Mouse (Mus musculus) adrenal gland, adult (tissue): ENCODE data around the gene Ldah.

Experiments
- DNase-seq, 2 experiments: peaks; one replicate each; pipeline ENCODE4 v3.0.0; 2022 to 2023; ENCODE audit warnings: low spot score in 1 of 2; ENCODE audit not compliant: inconsistent age in 2 of 2

Gene Ldah

DNA sequence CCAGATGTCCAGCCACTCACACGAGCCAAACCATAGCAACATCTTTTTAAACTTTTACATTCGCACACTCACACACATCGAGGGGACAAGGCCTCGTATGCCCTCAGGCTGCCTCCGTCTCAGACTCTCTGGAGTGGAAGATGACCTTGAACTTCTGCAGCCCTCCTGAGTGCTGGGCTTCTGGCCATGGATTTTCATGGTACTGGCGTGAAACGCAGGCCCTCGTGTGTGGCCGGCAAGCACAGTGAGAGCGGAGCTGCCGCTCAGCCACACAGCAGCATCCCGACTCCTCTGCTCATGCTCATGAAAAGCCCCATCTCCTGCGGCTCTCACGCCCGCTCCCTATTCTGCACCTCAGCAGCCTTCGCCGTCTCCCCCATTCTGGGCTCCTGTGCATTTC, 103.1 kb downstream of the Ldah start:
- DNase-seq = peak in 1 of 2 experiments; percentile 55

DNA sequence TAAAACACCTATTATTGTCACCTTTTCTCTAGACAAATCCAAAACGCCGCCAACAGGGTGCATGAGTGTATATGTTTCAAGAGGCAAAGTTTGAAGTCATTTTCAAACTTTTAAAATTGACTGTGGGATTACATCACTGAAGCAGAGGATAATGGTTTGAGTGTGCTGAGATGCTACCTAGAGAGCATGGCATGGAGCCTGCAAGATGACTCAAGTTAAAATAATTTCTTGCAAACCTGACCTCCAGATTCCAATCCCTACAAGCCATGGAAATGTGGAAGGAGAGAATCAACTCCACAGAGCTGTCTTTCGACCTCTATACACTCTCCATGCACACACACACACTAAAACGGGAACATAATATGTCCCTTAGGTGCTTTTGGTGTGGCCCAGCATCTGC, 104.4 kb downstream of the Ldah start:
- DNase-seq = no peak

DNA sequence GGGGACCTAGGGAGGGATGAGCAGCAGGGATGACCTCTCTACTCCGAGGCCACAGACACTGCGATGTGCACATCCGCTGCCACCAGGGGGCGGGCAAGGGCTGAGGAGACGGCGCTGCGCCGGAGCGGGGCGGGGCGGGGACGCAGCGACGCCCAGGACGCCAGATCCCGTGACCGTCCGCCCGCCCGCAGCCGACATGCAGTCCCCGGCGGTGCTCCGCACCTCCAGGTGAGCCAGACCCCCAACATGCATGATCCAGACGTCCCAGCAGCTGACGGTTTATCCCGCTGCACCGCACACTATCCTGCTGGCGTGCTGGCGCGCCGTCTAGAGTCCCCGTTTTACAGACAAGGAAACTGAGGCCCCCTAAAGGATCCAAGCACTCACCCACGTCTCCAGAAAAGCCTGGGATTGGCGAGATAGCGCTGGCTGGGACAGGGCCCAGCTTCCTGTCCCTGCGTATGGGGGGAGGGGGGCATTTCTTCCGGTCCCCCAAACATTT, 105.4 kb downstream of the Ldah start, which contains the start of gene Hs1bp3:
Hs1bp3 (plus strand) TSS at position 163 of the 502 bp plus-strand sequence.
- DNase-seq = peak; percentile 87 to 95

DNA sequence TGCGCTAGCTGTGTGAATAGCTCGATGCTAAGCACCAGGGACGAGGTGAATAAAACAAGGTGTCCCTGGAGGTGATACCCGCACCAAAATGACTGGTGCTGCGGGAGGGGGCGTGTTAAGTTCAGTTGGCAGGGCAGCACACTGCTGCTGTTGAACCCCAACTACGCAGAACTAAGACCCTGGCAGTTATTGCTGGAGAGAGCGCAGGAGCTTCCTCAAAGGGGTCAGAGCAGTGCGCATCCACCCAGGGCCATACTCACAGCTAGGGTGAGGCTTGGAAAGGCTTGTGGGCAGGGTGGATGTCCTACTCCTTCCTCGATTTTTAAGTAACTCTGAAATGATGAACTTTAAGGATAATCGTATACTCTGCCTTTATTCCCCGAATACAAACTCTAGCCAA, 105.9 kb downstream of the Ldah start:
- DNase-seq = no peak

DNA sequence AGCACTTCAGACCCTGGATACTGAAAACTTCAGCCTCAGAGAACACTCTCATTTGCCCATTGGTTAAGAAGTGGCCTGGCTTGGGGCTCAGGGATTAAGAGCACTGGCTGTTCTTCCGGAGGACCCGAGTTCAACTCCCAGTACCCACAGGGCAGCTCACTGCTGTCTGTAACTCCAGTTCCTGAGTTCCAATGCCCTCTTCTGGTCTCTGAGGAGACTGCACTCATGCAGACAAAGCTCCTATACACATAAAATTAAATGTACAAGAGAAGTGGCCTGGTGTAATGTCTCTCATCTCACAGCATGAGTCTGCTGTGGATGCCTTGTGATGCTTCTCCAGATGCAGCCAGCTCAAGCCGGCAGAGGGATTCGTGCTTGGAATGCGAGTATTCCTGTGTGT, 108.6 kb downstream of the Ldah start:
- no peak for DNase-seq

DNA sequence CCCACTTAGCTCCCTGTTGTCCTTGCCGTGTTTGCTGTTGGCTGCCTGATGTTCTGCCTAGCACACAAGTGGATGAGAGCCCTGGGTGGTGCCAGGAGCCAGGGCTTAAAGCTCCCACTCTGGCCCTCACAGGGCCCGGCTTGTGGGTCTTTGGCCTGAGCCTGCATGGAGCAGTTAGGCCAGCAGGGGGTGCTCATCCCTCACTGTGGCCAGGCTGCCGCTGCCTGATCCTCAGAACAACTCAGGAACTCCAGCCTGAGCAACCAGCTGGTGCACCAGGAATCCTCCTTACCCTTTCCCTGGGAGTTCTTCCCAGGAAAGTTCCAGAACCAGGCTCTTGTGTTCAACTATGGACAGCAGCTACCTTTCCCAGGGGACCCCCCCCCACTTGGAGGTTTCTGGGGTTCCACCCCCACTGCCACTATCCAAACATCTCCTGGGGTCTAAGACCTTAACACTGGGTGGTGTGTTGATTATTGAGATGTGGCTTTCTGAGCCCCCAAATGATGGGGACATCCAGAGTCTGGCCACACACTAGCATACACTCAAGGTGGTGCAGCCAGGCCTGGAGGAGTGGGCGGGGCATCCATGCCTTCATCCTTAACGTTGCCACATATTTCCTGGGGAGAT, 112.3 kb downstream of the Ldah start:
- DNase-seq = peak; percentile 83 to 95

DNA sequence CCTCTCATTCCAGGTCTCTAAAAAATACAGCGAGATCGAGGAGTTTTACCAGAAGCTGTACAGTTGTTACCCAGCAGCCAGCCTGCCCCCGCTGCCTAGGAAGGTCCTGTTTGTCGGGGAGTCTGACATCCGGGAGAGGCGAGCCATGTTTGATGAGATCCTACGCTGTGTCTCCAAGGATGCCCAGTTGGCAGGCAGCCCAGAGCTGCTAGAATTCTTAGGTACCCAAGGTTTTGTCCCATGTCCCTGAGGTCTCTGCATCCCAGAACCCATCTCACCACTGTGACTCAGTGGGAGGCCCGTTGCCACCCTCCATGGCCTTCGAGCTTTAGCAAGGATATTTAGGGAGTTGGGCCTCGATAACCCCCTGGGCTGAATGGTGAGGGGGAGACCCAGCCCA, 113.6 kb downstream of the Ldah start:
- peak; percentile 64 to 89 for DNase-seq

DNA sequence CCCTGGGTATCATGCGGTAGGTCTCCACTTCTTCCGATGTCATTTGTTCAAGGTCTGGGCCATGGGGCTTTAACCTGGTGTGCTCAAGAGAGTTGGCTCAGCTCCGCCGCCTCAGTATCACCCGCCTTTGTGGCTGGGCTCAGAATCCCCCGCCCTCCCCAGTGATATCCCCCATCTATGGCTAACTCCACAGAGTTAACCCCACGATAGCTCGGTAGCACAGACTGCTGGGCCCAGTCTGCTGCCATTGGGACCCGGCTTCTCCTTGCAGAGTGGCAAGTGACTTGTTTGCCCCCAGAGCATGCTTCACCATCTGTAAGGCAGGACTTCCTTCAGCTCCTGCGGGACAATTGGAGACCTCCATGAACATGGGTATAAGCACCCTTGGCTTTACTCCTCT, 116.2 kb downstream of the Ldah start:
- DNase-seq = no peak

DNA sequence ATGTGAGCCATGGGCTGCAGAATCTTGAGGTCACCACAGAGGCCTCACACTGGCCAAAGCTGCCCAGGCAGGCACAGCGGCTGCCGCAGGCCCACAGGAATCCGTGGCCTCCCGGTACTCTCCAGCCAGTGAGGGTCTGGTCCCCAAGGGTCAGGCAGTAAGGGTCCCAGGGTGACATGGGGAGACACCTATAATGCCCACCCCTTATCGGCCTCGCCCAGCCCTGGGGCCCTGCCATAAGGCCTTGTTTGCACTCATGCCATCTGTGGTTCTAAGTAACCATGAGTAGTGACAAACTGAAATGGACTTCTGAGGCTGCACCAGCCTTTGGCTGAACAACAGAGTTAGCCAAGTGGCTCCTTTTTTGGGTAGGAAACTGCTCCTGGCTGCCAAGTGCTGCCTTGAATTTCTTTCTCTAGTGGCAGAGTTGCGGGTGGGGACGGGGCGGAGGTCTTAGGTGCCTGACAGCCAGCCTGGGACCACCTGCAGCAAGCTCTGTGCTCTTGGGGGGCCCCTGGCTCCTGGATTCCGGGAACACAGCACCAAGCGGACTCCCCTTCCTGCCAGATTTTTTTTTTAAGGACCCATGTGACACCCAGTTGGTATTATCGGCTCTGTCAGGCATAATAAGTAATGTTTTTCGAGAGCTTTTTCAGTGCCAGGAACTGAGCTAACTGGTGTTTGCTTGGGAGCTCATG, 117.5 kb downstream of the Ldah start:
- no peak for DNase-seq

DNA sequence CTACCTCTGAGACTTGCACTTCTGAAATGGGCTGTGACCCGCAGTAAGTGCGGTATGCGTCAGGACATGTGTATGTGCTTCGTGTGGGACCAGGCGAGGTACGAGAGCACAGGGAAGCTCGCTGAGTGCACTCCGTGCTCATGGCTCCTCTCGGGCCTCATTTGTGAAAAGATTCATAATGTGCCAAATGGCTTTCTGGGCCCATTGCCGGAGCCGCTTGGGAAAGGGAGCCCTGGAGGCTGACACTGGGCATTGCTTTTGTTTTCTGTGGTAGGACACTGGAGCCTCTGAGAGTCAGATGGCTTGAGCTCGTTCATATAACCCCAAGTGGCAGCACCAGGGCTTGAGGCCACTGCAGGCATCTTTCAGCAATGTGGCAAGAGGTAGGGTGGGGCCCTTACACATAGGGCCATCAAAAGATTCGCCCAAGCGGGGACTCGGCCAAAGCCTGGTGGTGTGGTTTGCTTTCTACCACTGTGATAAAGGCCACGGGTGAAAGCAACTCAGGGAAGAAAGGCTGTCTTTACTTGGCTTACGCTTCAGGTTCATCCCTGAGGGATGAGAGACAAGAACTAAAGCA, 118.1 kb downstream of the Ldah start:
- DNase-seq = peak in 1 of 2 experiments; percentile 67

DNA sequence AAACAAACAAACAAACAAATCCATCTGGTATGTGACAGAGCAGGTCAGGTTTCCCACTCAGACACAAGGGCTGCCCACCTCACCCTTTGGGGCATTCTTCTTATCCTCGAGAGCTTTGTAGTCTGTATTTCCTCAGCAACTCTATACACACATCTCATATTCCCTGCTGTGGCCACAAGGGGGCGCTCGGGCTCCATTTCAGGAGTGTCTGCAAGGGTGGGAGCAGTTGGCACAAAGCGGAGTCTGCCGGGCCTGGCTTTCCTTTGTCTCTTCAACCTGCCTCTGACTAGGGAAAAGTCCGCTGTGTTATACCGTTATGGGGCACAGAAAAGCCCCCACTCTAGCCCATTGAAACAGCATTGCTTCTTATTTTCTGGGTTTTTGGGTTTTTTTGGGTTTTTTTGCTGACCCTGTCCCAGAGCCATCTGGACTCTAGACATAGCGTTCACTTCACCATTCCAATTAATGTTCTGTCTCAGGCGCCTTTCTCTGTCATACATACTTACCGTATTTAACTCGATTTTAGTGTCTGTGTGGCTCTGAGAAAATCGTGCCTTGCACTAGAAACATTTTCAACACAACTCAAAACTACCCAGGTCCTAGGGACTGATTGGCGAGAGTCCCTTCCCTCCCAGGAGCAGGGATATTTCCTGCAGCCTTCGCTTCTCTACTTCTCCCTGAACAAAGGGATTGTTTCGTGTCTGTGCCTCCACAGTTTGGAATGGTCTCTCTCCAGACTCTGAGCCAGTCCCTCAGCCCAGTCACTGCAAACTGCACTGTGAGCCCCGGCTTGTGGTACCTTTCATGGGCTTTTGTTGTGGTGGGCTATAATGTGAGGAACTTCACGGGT, 119.1 kb downstream of the Ldah start:
- peak; percentile 93 to 98 for DNase-seq

DNA sequence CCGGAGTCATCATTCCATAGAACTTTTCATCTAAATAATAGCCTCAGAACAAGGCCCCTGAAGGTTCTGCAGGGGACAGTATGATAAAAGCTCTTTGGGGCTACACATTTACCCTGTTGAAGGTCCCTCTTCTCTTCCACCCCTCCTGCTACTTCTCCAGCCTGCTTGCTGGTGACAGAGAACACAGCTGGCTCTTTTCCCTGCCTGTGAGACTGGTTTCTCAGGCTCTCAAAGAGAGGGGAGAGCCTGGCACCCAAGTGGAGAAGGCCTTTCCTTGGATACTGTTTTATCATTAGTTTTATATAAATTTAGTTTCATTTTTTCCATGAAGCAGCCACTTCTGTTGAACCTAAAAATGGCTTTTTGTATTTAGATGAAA, 119.8 kb downstream of the Ldah start:
- no peak for DNase-seq

DNA sequence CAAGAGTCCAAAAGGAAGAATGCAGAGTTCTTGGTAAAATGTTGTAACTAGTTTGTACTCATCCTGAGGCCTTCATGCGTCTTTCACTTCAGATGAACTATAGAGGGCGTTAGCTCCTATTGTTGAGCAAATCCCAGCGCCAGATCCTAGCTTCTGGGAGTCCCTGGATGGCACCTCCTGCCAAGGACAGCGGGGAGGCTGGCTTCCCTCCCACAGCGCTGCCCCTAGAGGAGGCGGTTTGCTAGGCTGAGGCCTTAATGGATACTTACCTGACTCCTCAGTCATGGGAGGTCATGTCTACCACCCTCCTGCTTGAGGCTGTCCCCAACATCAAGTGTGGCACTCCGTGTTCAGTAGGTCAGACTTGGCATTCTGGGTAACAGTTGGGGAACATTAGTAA, 121.3 kb downstream of the Ldah start:
- peak in 1 of 2 experiments; percentile 74 for DNase-seq

DNA sequence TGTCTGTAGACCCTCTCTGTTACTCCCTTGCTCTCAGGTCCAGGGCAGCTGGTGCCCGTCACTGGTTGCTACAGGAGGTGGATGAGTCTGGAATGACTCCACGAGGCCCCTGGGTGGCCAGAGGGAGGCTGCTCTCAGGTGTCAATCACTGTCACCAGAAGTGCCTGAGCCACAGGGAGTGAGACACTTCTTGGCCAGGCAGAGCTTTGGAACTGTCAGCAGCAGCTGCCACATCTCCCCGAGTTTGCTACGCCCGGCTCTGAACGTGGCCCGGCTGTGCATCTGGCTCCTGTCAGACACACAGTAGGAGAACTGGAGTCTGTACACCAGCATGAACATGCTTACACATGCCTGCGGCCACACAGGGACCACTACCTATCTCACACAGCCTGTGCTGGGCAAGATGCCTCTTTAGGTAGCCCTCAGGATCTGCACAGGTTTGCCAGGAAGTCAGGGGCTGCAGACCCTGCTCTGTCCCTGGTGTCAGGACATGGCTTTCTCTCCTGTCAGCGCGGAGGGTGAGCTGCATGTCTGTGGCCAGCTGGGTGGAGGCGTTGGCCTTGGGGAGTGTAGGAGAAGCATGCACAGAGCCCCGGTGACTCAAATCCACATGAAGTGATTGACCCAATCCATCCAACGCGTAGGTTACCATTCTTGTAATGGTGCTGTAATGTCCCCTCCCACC, 123.7 kb downstream of the Ldah start:
- DNase-seq = peak; percentile 77 to 88

DNA sequence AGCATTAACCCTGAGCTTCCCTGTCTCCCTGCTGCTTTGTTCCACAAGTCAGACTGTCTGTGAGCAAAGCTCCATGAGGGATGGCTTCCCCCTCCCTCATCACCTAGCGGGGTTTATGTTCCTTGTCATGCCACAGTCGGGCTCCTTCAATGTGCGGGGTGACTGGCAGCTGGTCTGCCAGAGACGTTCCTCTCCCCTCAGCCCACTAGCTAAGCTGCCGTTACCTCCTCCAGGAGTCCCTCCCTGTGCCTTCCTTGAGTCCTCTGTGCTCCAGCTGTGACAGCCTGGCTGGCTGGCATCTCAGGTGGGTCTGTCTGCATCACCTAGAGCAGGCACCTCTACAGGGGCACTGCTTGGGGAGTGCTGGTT, 124.3 kb downstream of the Ldah start:
- DNase-seq = no peak

DNA sequence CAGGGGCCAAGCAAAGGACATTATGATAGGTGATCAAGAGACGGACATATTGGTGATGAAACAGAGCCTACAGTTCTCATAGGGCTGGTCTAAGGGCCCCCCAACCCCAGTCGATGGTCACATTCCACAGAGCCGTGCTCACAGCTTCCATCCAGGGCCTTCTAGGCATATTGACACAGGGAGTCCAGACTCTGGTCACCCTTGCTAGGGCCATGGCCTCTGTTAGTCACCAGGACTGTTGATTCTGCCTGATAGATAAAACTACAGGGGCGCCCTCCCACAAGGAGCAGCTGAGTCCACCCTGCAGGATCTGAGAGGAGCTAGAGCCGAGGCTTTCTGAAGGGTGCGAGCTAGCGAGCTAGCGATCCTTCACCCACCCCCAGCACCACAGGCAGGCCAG, 125.7 kb downstream of the Ldah start:
- peak in 1 of 2 experiments; percentile 78 for DNase-seq

DNA sequence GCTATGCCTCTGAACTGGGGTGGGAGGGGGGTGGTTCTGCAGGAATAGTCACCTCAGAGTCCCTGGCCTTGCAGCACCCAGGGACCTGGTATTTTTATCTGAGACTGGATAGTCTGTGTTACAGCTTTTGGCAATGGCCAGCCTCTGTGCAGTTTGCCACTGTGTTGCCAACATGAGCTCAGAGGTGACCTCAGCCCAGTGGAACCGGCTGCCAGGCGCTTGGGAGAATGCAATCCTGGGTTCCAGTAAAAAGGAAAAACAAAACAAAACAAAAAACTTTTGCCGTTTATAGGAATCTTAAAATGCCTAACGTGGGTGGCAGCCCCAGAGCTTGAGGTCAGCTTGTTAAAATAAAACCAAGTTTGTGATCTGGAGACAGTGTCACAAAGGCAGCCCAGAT, 126.4 kb downstream of the Ldah start:
- peak; percentile 75 to 88 for DNase-seq
